In the genomic region with DNA sequence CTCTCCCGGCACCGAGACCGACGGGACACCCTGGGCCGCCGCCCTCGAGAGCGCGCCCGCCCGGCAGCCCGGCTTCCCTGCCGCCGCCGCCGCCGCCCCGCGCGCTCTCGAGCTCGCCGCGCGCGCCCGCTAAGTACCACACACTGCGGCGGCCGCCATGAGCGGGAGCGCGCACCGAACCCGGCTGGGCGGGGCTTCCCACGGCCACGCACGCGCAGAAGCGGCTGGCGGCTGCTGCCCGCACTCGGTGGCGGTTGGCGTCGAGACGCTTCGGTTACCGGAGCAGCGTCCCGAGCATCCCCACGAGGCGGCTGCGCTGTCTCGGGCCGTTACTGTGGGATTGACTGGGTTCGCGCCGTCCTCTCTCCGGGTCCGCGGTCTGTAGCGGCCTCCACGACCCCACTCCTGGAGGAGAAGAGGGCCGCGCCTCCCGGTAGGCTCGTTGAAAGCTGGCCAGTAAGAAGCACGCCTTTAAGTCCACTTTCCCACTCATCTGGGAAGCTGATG, we compare ENCODE assay signal across 8 mouse cellular contexts. TPM values are rescaled to one million over a fixed set of nuclear protein-coding genes. Genes with fewer than 3 reads are reported as not detected.
DNase-seq lines count a peak whose midpoint lies in the region; ATAC-seq and TF ChIP-seq lines count a peak whose summit lies in the region.

No protein-coding gene starts in this region.

- ATAC-seq in cerebellum, adult (ENCODE audit: insufficient number of reproducible peaks, low FRiP score, low TSS enrichment) = peak; percentile 84
- ATAC-seq in forebrain, embryonic 14.5 days = peak; percentile 86
- ATAC-seq in liver, postnatal 0 days = peak; percentile 95
- ATAC-seq in neural tube, embryonic 13.5 days (ENCODE audit: low read depth) = peak; percentile 91

- no peak for TF ChIP-seq EP300 in ES-Bruce4 (IDR thresholded peaks at IDR 0.05; ENCODE audit: insufficient read depth, low read depth, low read length)
- no peak for TF ChIP-seq EP300 in liver, postnatal 0 days (IDR thresholded peaks at IDR 0.05; ENCODE audit: low read depth)

- no peaks in the 10 kb centered on the region for H3K36me3 ChIP-seq in ES-Bruce4 (ENCODE audit: control insufficient read depth, insufficient read depth, low read length, poor library complexity, severe bottlenecking)
- no peaks in the 10 kb centered on the region for H3K36me3 ChIP-seq in forebrain, embryonic 14.5 days (ENCODE audit: control insufficient read depth, insufficient read depth, low read length)
- H3K36me3 ChIP-seq in liver, postnatal 0 days (replicated peaks; ENCODE audit: insufficient read depth, low read length) = no peaks in the 10 kb centered on the region
- H3K36me3 ChIP-seq in neural tube, embryonic 13.5 days = no peaks in the 10 kb centered on the region

- H3K9ac ChIP-seq in ES-Bruce4 (ENCODE audit: low read depth, poor library complexity, severe bottlenecking) = peak overlapping the region; percentile 99
- peak overlapping the region; percentile 99 for H3K9ac ChIP-seq in forebrain, embryonic 14.5 days (ENCODE audit: low read length)
- peak overlapping the region; percentile 99 for H3K9ac ChIP-seq in liver, postnatal 0 days (replicated peaks)
- peak overlapping the region; percentile 98 for H3K9ac ChIP-seq in neural tube, embryonic 13.5 days

- H3K9me3 ChIP-seq in ES-Bruce4 (replicated peaks; ENCODE audit: control insufficient read depth, insufficient read depth, low read length, poor library complexity, severe bottlenecking) = no peaks in the 10 kb centered on the region
- no peaks in the 10 kb centered on the region for H3K9me3 ChIP-seq in forebrain, embryonic 14.5 days (replicated peaks; ENCODE audit: control insufficient read depth, low read length)
- no peaks in the 10 kb centered on the region for H3K9me3 ChIP-seq in liver, postnatal 0 days (ENCODE audit: low read length)
- no peaks in the 10 kb centered on the region for H3K9me3 ChIP-seq in neural tube, embryonic 13.5 days

- no peaks in the 10 kb centered on the region for H3K27me3 ChIP-seq in ES-Bruce4 (ENCODE audit: control insufficient read depth, insufficient read depth, low read length, poor library complexity, severe bottlenecking)
- H3K27me3 ChIP-seq in forebrain, embryonic 14.5 days (replicated peaks; ENCODE audit: control insufficient read depth, insufficient read depth, low read length) = no peaks in the 10 kb centered on the region
- no peaks in the 10 kb centered on the region for H3K27me3 ChIP-seq in liver, postnatal 0 days (ENCODE audit: insufficient read depth, low read length)
- no peaks in the 10 kb centered on the region for H3K27me3 ChIP-seq in neural tube, embryonic 13.5 days

- intact Hi-C loops in heart, postnatal 14 days (cut with DNase I) = loop anchor here (2.0 to 5.0 kb wide), 4 partner anchors 41 to 153 kb away; no protein-coding TSS in a partner anchor

- DNase-seq in forebrain, embryonic 14.5 days (ENCODE audit: low spot score) = peak; percentile 95
- peak; percentile 99 for DNase-seq in heart, postnatal 14 days
- peak; percentile 94 for DNase-seq in layer of hippocampus, adult 11-12 months (ENCODE audit: low spot score)
- peak; percentile 98 for DNase-seq in liver, postnatal 0 days
- peak; percentile 68 for DNase-seq in telencephalon, adult 2 months (ENCODE audit: low read depth, low spot score)

- peak overlapping the region; percentile 69 for H3K4me2 ChIP-seq in forebrain, embryonic 14.5 days (ENCODE audit: low read length)
- peak overlapping the region; percentile 97 for H3K4me2 ChIP-seq in liver, postnatal 0 days (ENCODE audit: low read depth, low read length)
- H3K4me2 ChIP-seq in neural tube, embryonic 13.5 days = peak overlapping the region; percentile 85

- peak; percentile 82 for TF ChIP-seq POLR2A in ES-Bruce4 (IDR thresholded peaks at IDR 0.05; ENCODE audit: insufficient read depth, low read length)

- under 1% methylated on average over 58 of the region's 70 CpGs for WGBS in forebrain, embryonic 14.5 days
- WGBS in liver, postnatal 0 days (ENCODE audit: insufficient replicate concordance) = 2% methylated on average over 41 of the region's 70 CpGs
- under 1% methylated on average over 70 of the region's 70 CpGs for WGBS in neural tube, embryonic 13.5 days

- no peak for TF ChIP-seq CTCF in ES-Bruce4 (IDR thresholded peaks at IDR 0.05; ENCODE audit: low read depth, low read length)
- no peak for TF ChIP-seq CTCF in liver, postnatal 0 days (IDR thresholded peaks at IDR 0.05; ENCODE audit: low read depth)

- peak overlapping the region; percentile 89 for H3K4me3 ChIP-seq in ES-Bruce4 (ENCODE audit: low read depth, low read length)
- peak overlapping the region; percentile 93 for H3K4me3 ChIP-seq in forebrain, embryonic 14.5 days (ENCODE audit: low read depth, low read length)
- H3K4me3 ChIP-seq in liver, postnatal 0 days (ENCODE audit: low read depth, low read length) = peak overlapping the region; percentile 77
- peak overlapping the region; percentile 89 for H3K4me3 ChIP-seq in neural tube, embryonic 13.5 days

- H3K4me1 ChIP-seq in ES-Bruce4 (ENCODE audit: control insufficient read depth, insufficient read depth, low read length) = no peaks in the 10 kb centered on the region
- H3K4me1 ChIP-seq in forebrain, embryonic 14.5 days (ENCODE audit: control insufficient read depth, insufficient read depth, low read length) = peaks cover 25% of the 10 kb centered on the region; the same call in 1 of the 2 replicates
- H3K4me1 ChIP-seq in liver, postnatal 0 days (ENCODE audit: insufficient read depth) = peaks cover 29% of the 10 kb centered on the region
- H3K4me1 ChIP-seq in neural tube, embryonic 13.5 days (replicated peaks) = peaks cover 42% of the 10 kb centered on the region

- 0 out of 2 replicates have a peak overlapping the region, but pooled peaks have one; percentile 94 for H3K27ac ChIP-seq in ES-Bruce4 (ENCODE audit: insufficient read depth, low read length)
- peak overlapping the region; percentile 98 for H3K27ac ChIP-seq in forebrain, embryonic 14.5 days (ENCODE audit: low read depth, low read length)
- peak overlapping the region; percentile 95 for H3K27ac ChIP-seq in liver, postnatal 0 days (ENCODE audit: low read depth)
- H3K27ac ChIP-seq in neural tube, embryonic 13.5 days (replicated peaks) = peak overlapping the region; percentile 98

RNA-seq across cellular contexts. Expression of a gene that starts 0.3 kb away (rescaled TPM):
- polyA plus RNA-seq in ES-Bruce4 (2011; ENCODE audit: insufficient read depth, insufficient read length, low read depth, missing spikeins) = 19.1 and 20.9 TPM in 2 replicates
- polyA plus RNA-seq in forebrain, embryonic 14.5 days (2014; fragmentation: Nextera tagmentation; extraction: Ambion mirVana) = 104 and 111 TPM in 2 replicates
- 10 to 100 TPM; 16.8 to 19.1 TPM for total RNA-seq in heart, postnatal 14 days (2021)
- 11.7 and 13.7 TPM in 2 replicates for polyA plus RNA-seq in liver, postnatal 0 days (2015; fragmentation: Nextera tagmentation; extraction: Ambion mirVana)
- 86.4 and 91.6 TPM in 2 replicates for polyA plus RNA-seq in neural tube, embryonic 13.5 days (2015; fragmentation: Nextera tagmentation; extraction: Ambion mirVana)

RNA-seq across cellular contexts. Expression of a gene that starts 0.5 kb away (rescaled TPM):
- polyA plus RNA-seq in ES-Bruce4 (2011; ENCODE audit: insufficient read depth, insufficient read length, low read depth, missing spikeins) = not detected in 2 replicates
- 5.8 and 6.0 TPM in 2 replicates for polyA plus RNA-seq in forebrain, embryonic 14.5 days (2014; fragmentation: Nextera tagmentation; extraction: Ambion mirVana)
- 1 to 10 TPM; 2.8 to 3.0 TPM for total RNA-seq in heart, postnatal 14 days (2021)
- polyA plus RNA-seq in liver, postnatal 0 days (2015; fragmentation: Nextera tagmentation; extraction: Ambion mirVana) = 1.7 and 1.8 TPM in 2 replicates
- 7.0 TPM in 2 replicates for polyA plus RNA-seq in neural tube, embryonic 13.5 days (2015; fragmentation: Nextera tagmentation; extraction: Ambion mirVana)

Comparison
In these comparisons a context has a peak if more than half of its experiments do, and no peak if none do; other contexts are left out.
1. Peak in every context shown above with its lines: DNase-seq, ATAC-seq, H3K4me3 ChIP-seq and H3K27ac ChIP-seq.